Mouse (Mus musculus) layer of hippocampus, postnatal 25 days (tissue): ENCODE results near the gene Chka. TPM values are rescaled to one million over a fixed set of nuclear protein-coding genes. Genes with fewer than 3 reads are reported as not detected.

Experiments used
- DNase-seq, 2 experiments: peaks; one replicate each; pipeline ENCODE4 v3.0.0; 2022; ENCODE audit warnings: mixed read lengths in 2 of 2, low spot score in 1 of 2; ENCODE audit errors: extremely low spot score in 1 of 2
- total RNA-seq, 2 experiments: library from RNA; stranded (reverse); gene quantifications; 2 replicates each; pipeline ENCODE4 v1.2.3; 2021

Gene Chka
- total RNA-seq, 2 experiments from 2014 or later: 78.4 to 97.2 TPM

DNA sequence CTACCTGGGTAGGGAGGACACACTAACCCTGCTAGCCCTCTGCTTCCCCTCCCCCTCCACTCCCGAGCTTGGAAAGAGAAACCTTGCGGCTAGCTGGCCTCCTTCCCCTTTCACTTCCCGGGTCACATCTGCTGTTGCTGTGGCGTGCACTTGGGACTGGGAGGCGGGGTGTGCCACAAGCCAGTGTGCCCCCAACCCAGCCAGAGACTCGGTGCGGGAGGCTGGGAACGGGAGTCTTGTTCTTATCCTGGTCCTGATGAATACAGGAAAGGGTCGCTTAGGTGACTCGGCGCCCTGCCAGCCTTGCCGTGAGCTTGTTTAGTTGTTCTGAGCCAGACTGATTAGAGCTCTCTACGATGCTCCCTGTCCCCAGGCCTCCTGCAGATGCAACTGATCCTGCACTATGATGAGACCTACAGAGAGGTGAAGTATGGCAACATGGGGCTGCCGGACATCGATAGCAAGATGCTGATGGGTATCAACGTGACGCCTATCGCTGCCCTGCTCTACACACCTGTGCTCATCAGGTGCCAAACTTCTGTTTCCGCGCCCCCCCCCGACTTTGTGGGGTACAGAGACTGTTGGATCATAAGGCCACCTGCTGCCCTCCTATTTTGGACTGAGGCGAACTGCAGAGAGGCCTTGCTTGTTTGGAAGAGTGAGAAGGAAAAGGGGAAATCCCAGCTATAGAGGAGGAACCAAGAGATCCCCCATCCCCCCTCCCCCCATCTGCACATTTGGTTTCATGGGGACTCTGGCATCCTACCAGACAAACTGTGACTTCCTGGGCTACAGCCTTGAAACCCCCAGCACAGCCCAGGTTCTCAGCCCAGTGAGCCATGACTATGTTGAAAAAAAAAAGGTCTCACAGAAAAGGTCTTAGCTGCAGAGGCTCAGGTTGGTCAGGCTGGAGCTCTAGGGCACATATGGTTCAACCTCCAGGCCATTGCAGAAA lies 84.6 kb downstream of the Chka start:
- no peak for DNase-seq

DNA sequence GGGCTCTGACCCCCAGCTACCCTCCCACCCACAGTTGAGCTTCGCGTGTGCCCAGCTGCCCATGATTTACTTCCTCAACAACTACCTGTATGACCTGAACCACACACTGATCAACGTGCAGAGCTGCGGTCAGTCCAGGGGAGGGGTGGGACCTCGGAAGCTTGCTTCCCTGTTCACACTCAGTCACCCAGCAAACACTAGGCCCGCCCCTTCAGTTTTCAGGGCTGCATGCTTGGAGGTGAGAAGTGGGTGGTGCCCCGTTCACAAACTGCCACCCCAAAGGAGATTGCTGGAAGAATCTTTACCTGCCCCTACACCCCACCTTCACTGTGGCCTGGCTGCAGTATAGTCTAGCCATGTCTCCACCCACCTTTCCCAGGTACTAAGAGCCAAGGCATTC lies 90.7 kb downstream of the Chka start:
- DNase-seq: no peak

GRCm38 (mm10) chr19:3942986-3943735 lies 91.6 kb downstream of the Chka start:
- no peak for DNase-seq

Other genes with a start within 250 kb of the Chka start
- 10 to 100 TPM; 10.3 to 10.9 TPM for gene Lrp5, start 165.2 kb upstream of the Chka start, total RNA-seq
- gene 1810055G02Rik, start 143.5 kb upstream of the Chka start, total RNA-seq: 10 to 100 TPM; 28.3 to 28.6 TPM
- gene Kmt5b, start 84.4 kb upstream of the Chka start, total RNA-seq: 10 to 100 TPM; 51.6 to 55.2 TPM
- gene Tcirg1, start 55.4 kb downstream of the Chka start, total RNA-seq: 10 to 100 TPM; 17.3 to 21.5 TPM
- gene Ndufs8, start 61.0 kb downstream of the Chka start, total RNA-seq: 100 to 1,000 TPM; 134 to 151 TPM
- 1 to 10 TPM; 3.5 to 4.4 TPM for gene Aldh3b1, start 78.0 kb downstream of the Chka start, total RNA-seq
- gene Unc93b1, start 83.4 kb downstream of the Chka start, total RNA-seq: 10 to 100 TPM; 16.7 to 20.6 TPM
- not detected for gene Aldh3b3, start 106.9 kb downstream of the Chka start, total RNA-seq
- gene Aldh3b2, start 120.6 kb downstream of the Chka start, total RNA-seq: 1 to 10 TPM in 1 of 2 experiments, under 1 TPM in 1; 0.81 to 1.2 TPM
- 1 to 10 TPM; 2.0 to 2.5 TPM for gene Acy3, start 134.8 kb downstream of the Chka start, total RNA-seq
- not detected for gene Tbx10, start 141.0 kb downstream of the Chka start, total RNA-seq
- gene Nudt8, start 148.8 kb downstream of the Chka start, total RNA-seq: 10 to 100 TPM in 1 of 2 experiments, 1 to 10 TPM in 1; 9.9 to 10.2 TPM
- gene Gm49405, start 148.9 kb downstream of the Chka start, total RNA-seq: 1 to 10 TPM; 1.1 to 1.4 TPM
- 1 to 10 TPM; 2.4 to 3.3 TPM for gene Doc2g, start 151.5 kb downstream of the Chka start, total RNA-seq
- 100 to 1,000 TPM; 222 to 263 TPM for gene Ndufv1, start 161.0 kb downstream of the Chka start, total RNA-seq
- 100 to 1,000 TPM; 343 to 385 TPM for gene Gstp1, start 186.2 kb downstream of the Chka start, total RNA-seq
- 10 to 100 TPM; 35.5 to 41.9 TPM for gene Gstp2, start 194.2 kb downstream of the Chka start, total RNA-seq
- not detected for gene Gstp3, start 207.8 kb downstream of the Chka start, total RNA-seq
- gene Cabp2, start 229.8 kb downstream of the Chka start, total RNA-seq: not detected
- 10 to 100 TPM; 28.9 to 37.6 TPM for gene Cdk2ap2, start 245.4 kb downstream of the Chka start, total RNA-seq
- gene Pitpnm1, start 248.2 kb downstream of the Chka start, total RNA-seq: 100 to 1,000 TPM; 176 to 181 TPM